Mouse (Mus musculus) liver, embryonic 15.5 days (tissue): Measurements from ENCODE around the gene Map3k5. TPM values are rescaled to one million over a fixed set of nuclear protein-coding genes. Genes with fewer than 3 reads are reported as not detected.
"Not testable (repeated sequence)": the region's sequence is repeated elsewhere in the genome, so short reads cannot be mapped to it uniquely, and the experiment has no call there.

Experiments used
- ATAC-seq: fragments of 200-750 bp; cut with Nextera tagmentation; 2 replicates; pipeline ENCODE4 v1.8.0; 2017; ENCODE audit warnings: moderate number of reproducible peaks, mild to moderate bottlenecking, moderate library complexity; ENCODE audit not compliant: insufficient read depth
- H3K27ac ChIP-seq: fragments of 300-500 bp; sonication (generic); replicated peaks from 2 replicates; pipeline ENCODE4 v1.5.1; 2015; ENCODE audit warnings: mild to moderate bottlenecking, inconsistent platforms
- H3K27me3 ChIP-seq: fragments of 300-500 bp; sonication (generic); 2 replicates; pipeline ENCODE4 v1.6.1; 2015; ENCODE audit warnings: mild to moderate bottlenecking, inconsistent platforms
- H3K36me3 ChIP-seq: fragments of 300-500 bp; sonication (generic); replicated peaks from 2 replicates; pipeline ENCODE4 v1.6.1; 2015; ENCODE audit warnings: moderate library complexity, mild to moderate bottlenecking, inconsistent platforms
- H3K4me1 ChIP-seq: fragments of 300-500 bp; sonication (generic); replicated peaks from 2 replicates; pipeline ENCODE4 v1.6.1; 2015; ENCODE audit warnings: inconsistent platforms
- H3K4me2 ChIP-seq: fragments of 300-500 bp; sonication (generic); 2 replicates; pipeline ENCODE4 v1.6.1; 2015; ENCODE audit warnings: moderate library complexity, mild to moderate bottlenecking, inconsistent platforms
- H3K4me3 ChIP-seq: fragments of 300-500 bp; sonication (generic); replicated peaks from 2 replicates; pipeline ENCODE4 v1.5.1; 2015; ENCODE audit warnings: mild to moderate bottlenecking, inconsistent platforms
- H3K9ac ChIP-seq: fragments of 300-500 bp; sonication (generic); 2 replicates; pipeline ENCODE4 v1.6.1; 2015; ENCODE audit warnings: moderate library complexity, mild to moderate bottlenecking, inconsistent platforms
- H3K9me3 ChIP-seq: fragments of 300-500 bp; sonication (generic); replicated peaks from 2 replicates; pipeline ENCODE4 v1.6.1; 2016; ENCODE audit warnings: inconsistent platforms
- WGBS: fragments of 180-500 bp; shearing (Covaris S2); methylation state at CpG from one replicate; pipeline ENCODE4 v1.1.7; 2015; ENCODE audit warnings: mixed read lengths; ENCODE audit not compliant: insufficient replicate concordance; 5-methylcytosine and 5-hydroxymethylcytosine counted together
- polyA plus RNA-seq: library from polyadenylated mRNA; unstranded; fragments of >200 nt; fragmentation: Nextera tagmentation; extraction: Ambion mirVana; gene quantifications from 2 replicates; pipeline ENCODE4 v1.2.1, GENCODE M21; 2015

The Map3k5 gene
- polyA plus RNA-seq, 1 experiment from 2014 or later = 0.79 TPM

DNA sequence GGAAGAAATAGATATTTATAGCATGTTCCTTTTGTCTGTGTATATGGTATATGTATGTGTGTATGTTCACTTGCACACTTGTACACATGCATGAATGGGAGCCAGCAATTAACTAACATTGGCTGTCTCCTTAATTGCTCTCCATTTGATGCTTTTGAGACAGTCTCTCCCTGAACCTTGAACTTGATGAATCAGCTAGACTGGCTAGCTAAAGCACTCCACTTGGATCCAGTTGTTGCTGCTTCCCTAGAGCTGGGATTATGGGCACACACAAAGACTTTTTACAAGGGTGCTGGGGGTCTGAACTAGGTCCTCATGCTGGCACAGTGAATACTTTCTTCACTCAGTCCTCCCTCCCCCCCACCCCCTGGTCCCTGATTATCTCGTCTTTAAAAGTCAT, 28.9 kb downstream of the Map3k5 start:
- no peak overlapping the region for H3K27ac ChIP-seq
- no peaks in the 10 kb centered on the region for H3K27me3 ChIP-seq
- no peak overlapping the region for H3K9ac ChIP-seq
- no peak overlapping the region for H3K4me3 ChIP-seq
- H3K4me1 ChIP-seq = no peaks in the 10 kb centered on the region
- ATAC-seq = no peak
- no peaks in the 10 kb centered on the region for H3K36me3 ChIP-seq
- H3K4me2 ChIP-seq = no peak overlapping the region
- no peaks in the 10 kb centered on the region for H3K9me3 ChIP-seq
- 57% methylated on average over 1 of the region's 1 CpGs for WGBS

DNA sequence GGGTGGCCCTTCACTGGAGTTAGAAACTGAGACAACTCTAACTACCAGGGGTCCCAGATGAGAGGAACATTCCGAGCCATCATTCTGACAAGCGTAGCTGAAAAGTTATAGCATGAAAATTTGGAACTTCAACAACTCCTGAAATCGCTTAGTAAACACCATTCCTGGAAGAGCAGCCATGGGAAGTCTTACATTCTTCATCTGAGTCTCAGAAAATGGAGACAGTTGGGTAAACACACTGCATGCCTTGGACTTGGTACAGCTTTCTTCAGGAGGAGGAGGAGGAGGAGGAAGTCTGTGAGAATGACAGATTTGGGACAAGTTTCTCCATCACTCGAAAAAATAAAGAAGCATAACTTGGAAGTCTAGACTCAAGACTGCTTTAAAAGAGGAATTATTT, 29.8 kb downstream of the Map3k5 start:
- Histone ChIP-seq H3K4me3 (no peak overlapping the region), H3K9me3 (no peaks in the 10 kb centered on the region), H3K27me3 (no peaks in the 10 kb centered on the region), H3K9ac (no peak overlapping the region), H3K4me1 (no peaks in the 10 kb centered on the region), H3K36me3 (no peaks in the 10 kb centered on the region), H3K4me2 (no peak overlapping the region), H3K27ac (no peak overlapping the region)
- 68% methylated on average over 4 of the region's 4 CpGs for WGBS
- ATAC-seq = no peak

DNA sequence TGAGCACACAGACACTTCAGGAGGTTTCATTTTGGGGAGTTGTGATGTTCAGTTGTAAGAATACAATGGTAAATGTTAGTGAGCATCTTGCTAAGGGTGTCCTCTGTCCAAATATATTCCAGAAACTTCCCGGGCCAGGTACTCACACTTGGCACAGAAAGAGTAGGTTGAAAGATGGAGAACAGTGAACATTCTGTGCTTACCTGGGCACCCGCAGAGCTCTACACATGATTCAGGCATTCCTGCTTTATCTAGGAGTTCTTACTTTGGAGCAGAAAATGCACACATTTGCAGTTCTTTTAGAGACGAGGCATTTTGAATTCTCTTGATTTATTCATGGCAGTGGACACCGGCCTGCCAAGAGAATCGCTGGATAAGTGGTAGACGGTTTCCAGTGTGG, 32.3 kb downstream of the Map3k5 start:
- Histone ChIP-seq H3K9me3 (no peaks in the 10 kb centered on the region), H3K4me3 (no peak overlapping the region), H3K27me3 (no peaks in the 10 kb centered on the region), H3K9ac (no peak overlapping the region), H3K4me2 (no peak overlapping the region), H3K27ac (no peak overlapping the region), H3K4me1 (no peaks in the 10 kb centered on the region; the same call in 1 of the 2 replicates), H3K36me3 (no peaks in the 10 kb centered on the region)
- ATAC-seq = no peak
- WGBS = 69% methylated on average over 6 of the region's 6 CpGs

DNA sequence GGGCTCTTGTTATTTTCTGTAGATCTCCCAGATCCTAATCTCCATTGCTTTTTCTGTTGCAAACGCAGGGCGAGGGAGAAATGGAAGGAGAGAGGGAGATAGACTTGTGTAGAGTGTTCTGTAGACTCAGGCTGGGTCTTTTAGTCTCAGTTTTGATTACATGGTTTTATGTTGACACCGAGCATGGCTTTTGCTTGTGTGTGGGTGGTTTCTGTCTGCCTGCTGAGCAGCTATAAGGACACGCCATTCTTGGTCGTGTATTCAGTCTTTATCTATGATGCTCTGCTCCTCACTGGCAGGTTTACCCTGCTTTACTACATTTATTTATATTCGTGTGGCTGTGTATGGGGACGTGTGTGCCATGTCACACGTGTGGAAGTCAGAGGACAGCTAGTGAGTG, 34.2 kb downstream of the Map3k5 start:
- 68% methylated on average over 8 of the region's 8 CpGs for WGBS
- no peak overlapping the region for H3K27ac ChIP-seq

DNA sequence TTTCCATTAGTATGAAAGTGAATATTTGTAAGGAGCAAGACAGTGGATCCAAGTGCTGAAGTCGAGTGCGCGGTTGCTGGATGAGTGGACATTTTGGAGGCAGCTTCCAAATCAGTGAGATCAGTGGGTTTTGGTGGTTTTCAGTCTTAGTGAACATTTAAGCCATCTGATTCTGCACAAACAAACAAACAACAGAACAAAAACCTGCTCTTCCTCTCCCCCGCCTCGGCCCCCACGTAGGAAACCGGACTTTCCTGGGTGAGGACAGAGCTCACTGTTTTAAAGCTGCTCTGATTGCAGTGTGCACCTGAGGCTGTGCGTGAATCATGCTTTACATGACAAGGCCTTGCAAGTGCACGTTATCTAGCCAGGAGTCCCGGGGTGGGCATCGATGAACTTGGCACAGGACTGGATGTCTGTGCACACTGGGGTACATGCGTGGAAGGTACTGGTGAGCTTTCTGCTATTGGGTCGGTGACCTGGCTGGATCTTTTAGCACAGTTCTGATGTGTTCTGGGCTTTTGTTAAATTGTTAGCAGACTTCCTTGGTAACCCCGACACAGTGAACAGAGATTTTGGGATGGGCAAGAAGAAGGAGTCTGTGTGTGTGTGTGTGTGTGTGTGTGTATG, 35.7 kb downstream of the Map3k5 start:
- Histone ChIP-seq H3K9ac (no peak overlapping the region), H3K4me2 (no peak overlapping the region), H3K4me1 (no peaks in the 10 kb centered on the region; the same call in 1 of the 2 replicates), H3K27me3 (no peaks in the 10 kb centered on the region), H3K9me3 (no peaks in the 10 kb centered on the region), H3K4me3 (no peak overlapping the region), H3K27ac (no peak overlapping the region), H3K36me3 (no peaks in the 10 kb centered on the region)
- 86% methylated on average over 14 of the region's 14 CpGs for WGBS
- no peak for ATAC-seq

More for the DNA sequence above, 34.2 kb downstream of the Map3k5 start:
- no peak overlapping the region for H3K4me2 ChIP-seq
- H3K4me1 ChIP-seq = no peaks in the 10 kb centered on the region; the same call in 1 of the 2 replicates
- no peak overlapping the region for H3K4me3 ChIP-seq
- H3K36me3 ChIP-seq = no peaks in the 10 kb centered on the region
- H3K9me3 ChIP-seq = no peaks in the 10 kb centered on the region
- ATAC-seq = no peak
- H3K9ac ChIP-seq = no peak overlapping the region
- no peaks in the 10 kb centered on the region for H3K27me3 ChIP-seq

DNA sequence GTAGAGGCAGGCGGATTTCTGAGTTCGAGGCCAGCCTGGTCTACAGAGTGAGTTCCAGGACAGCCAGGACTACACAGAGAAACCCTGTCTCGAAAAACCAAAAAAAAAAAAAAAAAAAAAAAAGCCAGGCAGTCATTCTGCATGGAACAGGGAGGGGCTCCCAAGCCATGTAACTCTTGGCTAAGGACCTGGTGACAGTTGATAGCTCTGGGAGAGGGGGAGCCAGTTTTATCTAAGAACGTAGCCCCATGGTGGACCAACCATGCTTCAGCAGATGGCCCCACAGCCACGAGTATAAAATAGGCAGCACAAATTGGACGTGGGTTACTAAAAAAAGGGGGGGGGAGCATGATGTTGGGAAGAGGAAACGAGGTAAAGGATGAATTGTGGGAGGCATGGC, 37.2 kb downstream of the Map3k5 start:
- H3K4me1 ChIP-seq, ATAC-seq: not testable (repeated sequence)
- 43% methylated on average over 6 of the region's 7 CpGs for WGBS

DNA sequence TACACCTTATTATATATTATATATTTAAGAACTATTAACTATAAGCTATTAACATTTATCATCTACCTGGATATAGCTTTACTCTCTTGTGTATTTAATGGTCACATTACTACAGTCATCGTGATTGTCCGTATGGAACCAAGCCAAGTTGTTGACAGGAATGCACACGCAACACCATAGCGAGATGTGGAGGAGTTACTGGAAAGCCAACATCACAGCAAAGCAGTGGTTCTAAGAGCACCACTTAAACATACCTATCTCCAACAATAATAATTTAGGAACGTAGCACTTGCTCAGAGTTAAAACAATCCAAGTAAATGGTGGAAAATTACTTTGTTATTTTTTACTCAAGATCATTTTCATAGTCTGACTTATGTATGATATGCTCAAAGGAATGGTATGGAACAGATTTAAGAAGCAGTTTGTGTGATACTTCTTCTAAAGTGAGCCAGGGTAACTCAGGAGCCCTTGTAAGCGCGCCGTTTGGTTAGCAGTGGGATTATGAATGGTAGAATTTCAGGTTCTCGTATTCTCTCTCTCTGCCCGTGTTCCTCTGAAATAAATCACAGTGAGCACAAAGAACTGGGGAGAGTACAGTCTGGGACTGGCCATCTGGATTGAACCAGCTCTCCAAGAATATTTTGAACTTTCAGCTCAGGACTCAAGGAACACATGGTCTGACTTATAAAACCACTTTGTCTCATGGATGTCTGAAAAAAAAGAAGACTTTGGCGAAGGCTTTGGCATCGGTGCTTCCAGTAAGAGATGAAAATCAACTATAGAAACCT, 39.2 kb downstream of the Map3k5 start:
- H3K27ac ChIP-seq = no peak overlapping the region
- H3K9me3 ChIP-seq = no peaks in the 10 kb centered on the region
- 76% methylated on average over 12 of the region's 12 CpGs for WGBS
- H3K9ac ChIP-seq = no peak overlapping the region
- ATAC-seq = no peak
- H3K4me1 ChIP-seq = no peaks in the 10 kb centered on the region; the same call in 1 of the 2 replicates
- H3K36me3 ChIP-seq = no peaks in the 10 kb centered on the region
- H3K4me3 ChIP-seq = no peak overlapping the region
- no peak overlapping the region for H3K4me2 ChIP-seq
- H3K27me3 ChIP-seq = no peaks in the 10 kb centered on the region

More for the DNA sequence above, 37.2 kb downstream of the Map3k5 start:
- H3K36me3 ChIP-seq, H3K27me3 ChIP-seq, H3K9ac ChIP-seq, H3K9me3 ChIP-seq, H3K4me3 ChIP-seq, H3K27ac ChIP-seq, H3K4me2 ChIP-seq: not testable (repeated sequence)

DNA sequence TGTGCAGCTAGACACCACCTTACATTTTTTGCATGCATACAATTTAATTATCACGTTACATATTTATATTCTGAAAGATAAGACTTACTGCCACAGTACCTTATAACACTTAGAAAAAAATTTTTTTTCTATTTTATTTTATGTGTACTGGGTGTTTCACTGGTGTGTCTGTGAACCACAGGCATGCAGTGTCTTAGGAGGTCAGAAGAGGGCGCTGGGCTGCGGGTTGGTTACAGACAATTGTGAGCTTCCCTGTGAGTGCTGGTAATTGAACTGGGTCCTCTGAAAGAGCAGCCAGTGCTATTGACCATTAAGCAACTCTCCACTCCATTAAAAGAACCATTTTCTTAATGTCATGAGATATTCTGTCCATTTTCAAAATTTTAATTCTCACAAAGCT, 43.3 kb downstream of the Map3k5 start:
- H3K9me3 ChIP-seq = no peaks in the 10 kb centered on the region
- no peak overlapping the region for H3K9ac ChIP-seq
- no peak overlapping the region for H3K4me3 ChIP-seq
- WGBS = 66% methylated on average over 3 of the region's 3 CpGs
- H3K27ac ChIP-seq = no peak overlapping the region
- H3K4me2 ChIP-seq = no peak overlapping the region
- H3K36me3 ChIP-seq = no peaks in the 10 kb centered on the region
- H3K4me1 ChIP-seq = no peaks in the 10 kb centered on the region
- no peak for ATAC-seq
- no peaks in the 10 kb centered on the region for H3K27me3 ChIP-seq

DNA sequence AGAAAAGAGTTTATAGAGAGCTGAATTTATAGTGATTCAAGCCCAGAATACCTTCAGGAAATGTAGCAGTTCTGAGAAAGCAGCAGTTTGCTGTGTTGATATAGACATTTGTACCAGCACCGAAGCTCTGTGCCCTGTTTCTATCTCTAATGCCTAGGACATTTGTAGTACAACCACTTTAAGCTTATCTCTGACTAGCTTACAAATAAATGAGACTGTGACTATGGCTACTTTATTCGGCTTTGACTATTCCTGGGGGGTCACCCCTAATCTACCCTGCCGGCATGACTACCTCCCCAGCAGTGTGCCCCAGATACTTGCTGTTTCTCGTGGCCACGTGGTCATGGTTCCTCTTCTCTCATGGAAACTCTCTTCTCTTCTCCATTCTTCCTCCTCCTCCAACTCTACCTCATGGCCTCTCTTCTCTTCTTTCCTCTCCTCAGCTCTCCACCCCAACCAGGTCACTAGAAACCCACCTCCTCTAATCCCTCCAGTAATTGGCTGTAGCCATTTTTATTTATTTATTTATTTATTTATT, 44.5 kb downstream of the Map3k5 start:
- H3K27ac ChIP-seq = no peak overlapping the region
- H3K9me3 ChIP-seq = no peaks in the 10 kb centered on the region
- no peak overlapping the region for H3K9ac ChIP-seq
- no peak for ATAC-seq
- no peak overlapping the region for H3K4me3 ChIP-seq
- no peaks in the 10 kb centered on the region for H3K4me1 ChIP-seq
- H3K27me3 ChIP-seq = no peaks in the 10 kb centered on the region
- no peaks in the 10 kb centered on the region for H3K36me3 ChIP-seq
- no peak overlapping the region for H3K4me2 ChIP-seq
- WGBS = 52% methylated on average over 5 of the region's 5 CpGs

DNA sequence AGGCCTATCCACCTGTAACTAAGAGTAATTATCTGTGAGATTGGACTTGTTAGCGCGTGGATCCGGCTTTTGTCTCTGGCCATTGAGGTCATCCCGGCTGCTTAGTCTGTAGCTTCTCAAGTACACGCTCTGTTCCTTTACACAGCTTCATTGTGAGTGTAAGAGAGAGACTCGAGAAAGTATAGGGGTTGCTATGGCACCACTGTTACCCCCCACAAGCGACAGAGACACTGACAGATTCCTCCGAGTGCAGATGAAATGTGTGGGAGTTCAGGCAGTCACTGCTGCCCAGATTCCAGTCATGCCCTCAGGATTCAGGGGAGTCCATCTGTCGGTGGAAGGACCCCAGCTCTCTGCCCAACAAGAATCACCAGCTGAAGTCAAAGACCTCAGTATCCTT, 53.5 kb downstream of the Map3k5 start:
- Histone ChIP-seq H3K9ac (no peak overlapping the region), H3K9me3 (no peaks in the 10 kb centered on the region), H3K27ac (no peak overlapping the region), H3K4me1 (0 out of 2 replicates have a peak, but pooled peaks cover 4% of the 10 kb centered on the region), H3K4me3 (no peak overlapping the region), H3K4me2 (no peak overlapping the region), H3K27me3 (no peaks in the 10 kb centered on the region), H3K36me3 (no peaks in the 10 kb centered on the region)
- ATAC-seq = no peak
- WGBS = 70% methylated on average over 9 of the region's 9 CpGs

DNA sequence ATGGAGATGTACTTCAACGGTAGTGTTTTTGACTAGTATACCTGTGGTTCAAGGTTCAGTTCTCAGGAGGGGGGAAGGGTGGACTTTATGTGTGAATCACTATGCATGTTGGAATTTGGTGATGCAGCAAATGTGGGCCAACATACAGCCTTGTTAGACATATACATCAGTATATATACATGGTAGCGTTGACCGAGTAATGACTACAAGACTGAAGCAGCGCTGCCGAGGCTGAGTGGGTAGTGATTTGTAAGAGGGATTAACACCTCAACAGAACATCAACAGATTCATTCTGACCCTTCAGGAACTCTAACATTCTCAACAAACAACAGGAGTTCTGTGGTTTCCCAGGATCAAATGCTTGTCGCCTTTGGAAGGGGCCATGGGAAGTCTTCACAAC, 55.7 kb downstream of the Map3k5 start:
- Histone ChIP-seq H3K9ac (no peak overlapping the region), H3K9me3 (no peaks in the 10 kb centered on the region), H3K4me2 (no peak overlapping the region), H3K27me3 (no peaks in the 10 kb centered on the region), H3K36me3 (no peaks in the 10 kb centered on the region), H3K4me1 (0 out of 2 replicates have a peak, but pooled peaks cover 4% of the 10 kb centered on the region), H3K4me3 (no peak overlapping the region), H3K27ac (no peak overlapping the region)
- ATAC-seq = no peak
- 81% methylated on average over 6 of the region's 6 CpGs for WGBS
